Mouse (Mus musculus): Measurements from ENCODE around the gene Trpc6. TPM values are rescaled to one million over a fixed set of nuclear protein-coding genes. Genes with fewer than 3 reads are reported as not detected.
A peak's percentile ranks its signal among the peaks of the same experiment; 100 is the strongest.

The Trpc6 gene
- polyA plus RNA-seq (2012; ENCODE audit: insufficient read depth, insufficient read length, low replicate concordance, missing spikeins): not detected in 2 replicates

DNA sequence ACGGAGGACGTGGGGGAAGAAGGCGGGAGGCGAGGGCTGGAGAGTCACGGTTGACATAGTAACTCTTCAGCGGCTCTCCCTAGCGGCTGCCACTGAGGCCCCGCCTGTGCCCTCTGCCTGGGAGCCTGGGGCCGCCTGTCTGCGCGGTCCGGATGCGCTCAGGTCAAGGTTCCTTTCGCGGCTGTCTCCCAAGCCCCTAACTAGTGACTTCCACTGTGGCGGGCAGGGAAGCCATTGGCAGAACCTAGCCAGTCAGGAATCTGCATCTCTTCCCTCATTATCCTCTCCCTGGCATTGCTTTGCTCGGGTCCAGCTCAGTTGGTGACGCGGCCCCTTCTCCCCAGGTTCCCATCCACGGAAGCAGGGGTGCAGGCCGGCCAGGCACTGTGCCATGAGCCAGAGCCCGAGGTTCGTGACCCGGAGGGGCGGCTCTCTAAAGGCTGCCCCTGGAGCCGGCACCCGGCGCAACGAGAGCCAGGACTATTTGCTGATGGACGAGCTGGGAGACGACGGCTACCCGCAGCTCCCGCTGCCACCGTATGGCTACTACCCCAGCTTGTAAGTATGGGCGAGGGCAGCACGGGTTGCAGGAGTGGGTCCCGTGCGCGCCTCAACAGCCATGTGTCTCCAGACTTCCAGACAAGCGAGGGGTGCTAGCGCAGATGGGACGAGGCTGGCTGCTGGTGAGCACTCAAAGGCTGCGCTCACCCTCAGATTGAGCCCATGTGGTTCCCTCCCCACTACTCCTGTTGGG is at the start of gene Trpc6:
Gene Trpc6, plus strand, starts transcription at position 102 of the 754 bp plus-strand sequence.
- peaks cover 7% of the 10 kb centered on the region; the same call in 1 of the 2 replicates for H3K4me1 ChIP-seq (ENCODE audit: control insufficient read depth, insufficient read depth, low read length)
- no peak within 1 kb of the TSS for H3K27ac ChIP-seq (ENCODE audit: insufficient read depth, low read depth, low read length)
- TF ChIP-seq POLR2A (IDR thresholded peaks at IDR 0.05; ENCODE audit: insufficient read depth, low read depth, low read length): no peak
- no peak for TF ChIP-seq CTCF (IDR thresholded peaks at IDR 0.05; ENCODE audit: insufficient read depth, low read depth, low read length)
- peak within 1 kb of the TSS; percentile 50 for H3K4me3 ChIP-seq (ENCODE audit: insufficient read depth, low read depth, low read length)
- 1% methylated on average over 44 of the region's 44 CpGs for WGBS

DNA sequence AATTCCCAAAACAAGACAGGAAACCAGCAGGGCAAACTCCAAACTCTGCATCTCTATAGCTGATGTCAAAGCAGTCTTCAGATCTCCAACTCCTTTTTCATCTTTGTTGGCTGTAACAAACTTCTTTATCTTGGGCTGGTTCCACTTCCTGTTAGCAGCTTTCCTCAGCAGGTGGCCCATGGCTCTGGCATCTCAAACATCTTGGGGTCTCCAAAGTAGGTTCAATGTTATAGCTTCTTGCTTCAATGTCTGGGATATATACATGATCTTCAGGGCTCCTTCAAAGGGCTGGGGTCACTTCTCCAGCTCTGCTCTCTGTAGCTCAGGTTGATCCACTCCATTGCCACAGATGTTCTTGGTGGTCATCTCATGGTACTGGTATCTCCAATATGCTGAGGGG is 23.0 kb upstream of the Trpc6 start:
- no peak overlapping the region for H3K4me3 ChIP-seq (ENCODE audit: insufficient read depth, low read depth, low read length)
- H3K4me1 ChIP-seq (ENCODE audit: control insufficient read depth, insufficient read depth, low read length): no peaks in the 10 kb centered on the region
- TF ChIP-seq CTCF (IDR thresholded peaks at IDR 0.05; ENCODE audit: insufficient read depth, low read depth, low read length): no peak
- TF ChIP-seq POLR2A (IDR thresholded peaks at IDR 0.05; ENCODE audit: insufficient read depth, low read depth, low read length): no peak
- no peak overlapping the region for H3K27ac ChIP-seq (ENCODE audit: insufficient read depth, low read depth, low read length)

DNA sequence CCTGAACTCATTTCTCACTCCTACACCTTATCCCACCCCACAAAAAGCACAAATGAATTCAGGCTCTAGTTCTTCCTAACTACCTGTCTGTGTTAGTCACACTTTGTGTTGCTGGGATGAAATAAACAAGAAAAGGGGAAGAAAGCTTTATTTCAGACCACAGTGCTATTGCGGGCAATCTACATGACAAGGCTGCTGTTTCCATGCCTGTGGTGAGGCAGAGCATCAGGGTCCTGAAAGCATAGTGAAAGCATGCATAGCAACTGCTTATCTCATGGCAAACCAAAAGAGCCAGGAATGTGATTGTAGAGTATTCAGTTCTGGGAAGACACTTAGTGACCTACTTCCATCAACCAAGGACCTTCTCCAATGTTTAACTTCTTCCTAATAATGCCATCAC is 10.3 kb upstream of the Trpc6 start:
- Histone ChIP-seq H3K27ac (ENCODE audit: insufficient read depth, low read depth, low read length) (no peak overlapping the region), H3K4me1 (ENCODE audit: control insufficient read depth, insufficient read depth, low read length) (no peaks in the 10 kb centered on the region), H3K4me3 (ENCODE audit: insufficient read depth, low read depth, low read length) (no peak overlapping the region)
- 82% methylated on average over 1 of the region's 1 CpGs for WGBS
- TF ChIP-seq POLR2A (IDR thresholded peaks at IDR 0.05; ENCODE audit: insufficient read depth, low read depth, low read length) (no peak), CTCF (IDR thresholded peaks at IDR 0.05; ENCODE audit: insufficient read depth, low read depth, low read length) (no peak)

DNA sequence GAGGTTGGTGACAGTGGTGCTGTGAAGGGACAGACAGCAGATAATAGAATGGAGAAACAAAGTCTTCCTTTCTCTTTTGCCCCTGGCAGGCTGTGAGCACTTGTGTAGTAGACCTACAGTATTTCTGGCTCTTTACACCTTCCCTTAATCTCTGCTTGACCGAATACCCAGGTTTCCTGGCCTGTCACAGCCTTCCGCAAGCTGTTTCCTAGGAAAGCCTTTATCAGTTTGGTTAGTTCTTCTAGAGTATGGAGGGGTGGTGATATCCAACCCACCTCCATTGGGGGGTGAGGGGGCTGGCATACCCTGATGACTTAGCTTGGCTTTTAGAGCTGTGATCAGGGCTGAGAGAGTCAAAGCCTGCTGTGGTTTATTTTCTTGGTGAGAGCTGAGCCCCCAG is 1.3 kb downstream of the Trpc6 start:
- H3K27ac ChIP-seq (ENCODE audit: insufficient read depth, low read depth, low read length): no peak overlapping the region
- H3K4me3 ChIP-seq (ENCODE audit: insufficient read depth, low read depth, low read length): no peak overlapping the region
- 69% methylated on average over 2 of the region's 2 CpGs for WGBS
- peaks cover 7% of the 10 kb centered on the region; the same call in 1 of the 2 replicates for H3K4me1 ChIP-seq (ENCODE audit: control insufficient read depth, insufficient read depth, low read length)
- no peak for TF ChIP-seq CTCF (IDR thresholded peaks at IDR 0.05; ENCODE audit: insufficient read depth, low read depth, low read length)
- no peak for TF ChIP-seq POLR2A (IDR thresholded peaks at IDR 0.05; ENCODE audit: insufficient read depth, low read depth, low read length)

DNA sequence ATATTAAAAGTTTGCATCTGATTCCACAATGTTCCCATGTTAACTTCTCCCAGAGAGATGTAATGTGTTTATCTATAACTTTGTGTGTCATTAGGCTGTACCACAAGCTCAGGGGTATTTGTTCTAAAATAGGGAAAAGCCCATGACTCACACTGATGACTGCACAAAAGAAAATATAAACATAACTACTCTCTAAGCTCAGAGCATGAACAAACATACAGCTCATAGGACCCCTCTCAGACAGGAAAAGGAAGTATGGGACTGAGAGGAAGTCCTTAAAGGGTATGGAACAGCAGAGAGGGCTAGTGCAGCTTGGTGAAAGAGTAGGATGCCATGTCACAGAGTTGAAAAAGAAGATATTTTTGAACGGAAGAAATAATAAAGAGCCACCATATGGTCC is 14.6 kb downstream of the Trpc6 start:
- TF ChIP-seq POLR2A (IDR thresholded peaks at IDR 0.05; ENCODE audit: insufficient read depth, low read depth, low read length) (no peak), CTCF (IDR thresholded peaks at IDR 0.05; ENCODE audit: insufficient read depth, low read depth, low read length) (no peak)
- H3K4me1 ChIP-seq (ENCODE audit: control insufficient read depth, insufficient read depth, low read length): no peaks in the 10 kb centered on the region
- H3K27ac ChIP-seq (ENCODE audit: insufficient read depth, low read depth, low read length): no peak overlapping the region
- no peak overlapping the region for H3K4me3 ChIP-seq (ENCODE audit: insufficient read depth, low read depth, low read length)
- WGBS: 75% methylated on average over 1 of the region's 1 CpGs

DNA sequence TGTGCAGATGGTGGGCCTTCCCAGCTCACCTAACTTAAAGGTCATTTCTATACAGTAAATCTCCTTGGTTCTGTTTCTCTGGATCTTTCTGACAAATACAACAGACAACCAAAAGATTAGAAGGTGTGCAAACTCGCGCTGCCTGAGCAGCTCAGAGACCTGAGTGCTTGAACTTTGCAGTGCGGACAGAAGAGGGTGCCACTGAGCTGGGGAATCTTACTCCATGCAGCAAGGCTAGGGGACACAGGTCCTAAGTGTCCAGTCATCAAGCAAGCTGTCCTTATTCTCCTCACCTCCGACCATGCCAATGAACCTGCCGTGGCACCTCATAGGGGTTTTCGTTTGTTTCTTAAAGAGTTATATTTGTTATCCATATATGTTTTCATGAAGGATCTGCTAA is 48.7 kb downstream of the Trpc6 start:
- Histone ChIP-seq H3K27ac (ENCODE audit: insufficient read depth, low read depth, low read length) (no peak overlapping the region), H3K4me1 (ENCODE audit: control insufficient read depth, insufficient read depth, low read length) (no peaks in the 10 kb centered on the region), H3K4me3 (ENCODE audit: insufficient read depth, low read depth, low read length) (no peak overlapping the region)
- 62% methylated on average over 6 of the region's 6 CpGs for WGBS
- TF ChIP-seq CTCF (IDR thresholded peaks at IDR 0.05; ENCODE audit: insufficient read depth, low read depth, low read length) (no peak), POLR2A (IDR thresholded peaks at IDR 0.05; ENCODE audit: insufficient read depth, low read depth, low read length) (no peak)

DNA sequence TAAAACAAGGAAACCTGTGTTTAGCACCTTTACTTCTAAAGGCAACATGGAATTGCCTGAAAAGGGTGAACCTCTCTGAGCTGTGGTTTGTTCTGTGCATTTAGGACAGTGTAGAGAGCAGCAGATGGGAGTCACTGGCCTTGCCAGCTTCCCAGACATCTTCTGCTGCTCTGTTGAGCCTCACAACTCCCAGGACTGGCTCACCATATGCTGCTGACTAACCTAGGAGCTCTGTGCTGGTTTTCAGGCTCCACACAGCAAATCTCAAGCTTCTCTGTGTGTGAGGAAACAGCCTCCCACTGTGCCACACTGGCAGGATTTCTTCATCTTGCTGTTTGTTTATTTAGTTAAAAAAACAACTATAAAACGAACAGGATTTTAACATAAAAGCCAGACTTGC is 53.1 kb downstream of the Trpc6 start:
- Histone ChIP-seq H3K4me3 (ENCODE audit: insufficient read depth, low read depth, low read length) (no peak overlapping the region), H3K27ac (ENCODE audit: insufficient read depth, low read depth, low read length) (no peak overlapping the region), H3K4me1 (ENCODE audit: control insufficient read depth, insufficient read depth, low read length) (no peaks in the 10 kb centered on the region)
- 31% methylated on average over 1 of the region's 1 CpGs for WGBS
- TF ChIP-seq CTCF (IDR thresholded peaks at IDR 0.05; ENCODE audit: insufficient read depth, low read depth, low read length): no peak

DNA sequence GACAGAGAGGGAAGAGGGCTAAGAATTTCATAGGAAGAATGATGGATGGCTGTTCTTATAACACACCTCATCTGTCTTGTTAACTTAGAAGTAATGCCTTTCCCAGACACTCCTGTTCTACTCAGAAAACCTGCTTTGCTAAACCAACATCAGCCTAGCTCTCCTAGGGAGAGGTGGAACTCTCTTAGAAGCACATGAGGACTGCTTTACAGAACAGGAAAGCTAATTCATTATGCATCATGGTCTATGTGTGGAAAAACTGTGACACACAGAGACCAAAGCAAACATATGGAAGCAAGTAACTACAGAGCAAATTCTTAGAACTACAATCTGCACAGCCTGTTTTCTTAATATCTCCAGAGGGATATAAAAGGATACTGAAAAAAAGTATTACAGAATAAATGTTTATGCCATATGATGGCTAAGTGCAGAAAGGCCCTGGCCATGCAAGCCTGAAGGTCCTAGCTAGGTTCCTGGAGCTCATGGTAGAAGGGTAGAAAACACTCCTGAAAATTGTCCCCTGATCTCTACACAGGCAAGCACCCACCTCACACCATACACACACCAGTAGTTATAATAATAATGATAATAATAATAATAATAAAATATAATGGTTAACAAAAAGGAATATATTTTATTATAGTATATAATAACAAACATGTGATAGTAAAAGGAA is 63.0 kb downstream of the Trpc6 start:
- TF ChIP-seq POLR2A (IDR thresholded peaks at IDR 0.05; ENCODE audit: insufficient read depth, low read depth, low read length) (no peak), CTCF (IDR thresholded peaks at IDR 0.05; ENCODE audit: insufficient read depth, low read depth, low read length) (no peak)
- no peak overlapping the region for H3K4me3 ChIP-seq (ENCODE audit: insufficient read depth, low read depth, low read length)
- no peak overlapping the region for H3K27ac ChIP-seq (ENCODE audit: insufficient read depth, low read depth, low read length)
- H3K4me1 ChIP-seq (ENCODE audit: control insufficient read depth, insufficient read depth, low read length): no peaks in the 10 kb centered on the region

DNA sequence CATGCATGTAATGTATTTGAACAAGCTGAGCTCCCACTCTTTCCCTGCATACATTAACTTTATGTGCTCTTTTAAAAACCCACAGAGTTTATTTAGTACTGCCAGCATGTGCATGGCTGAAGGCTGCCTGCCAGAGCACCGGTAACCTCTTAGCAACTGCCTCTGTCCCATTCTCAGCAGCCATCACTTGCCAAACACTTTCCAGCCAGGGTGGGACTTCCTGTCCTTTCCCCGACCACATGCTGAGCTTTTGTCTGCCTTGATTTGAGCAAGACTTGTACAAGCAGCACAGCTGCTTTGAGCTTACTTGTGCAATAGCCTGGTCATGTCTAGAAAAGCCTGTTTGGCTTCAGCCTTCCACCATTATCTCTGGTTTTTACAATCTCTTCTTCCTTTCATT is 90.4 kb downstream of the Trpc6 start:
- 17% methylated on average over 2 of the region's 2 CpGs for WGBS
- Histone ChIP-seq H3K27ac (ENCODE audit: insufficient read depth, low read depth, low read length) (no peak overlapping the region), H3K4me1 (ENCODE audit: control insufficient read depth, insufficient read depth, low read length) (no peaks in the 10 kb centered on the region; the same call in 1 of the 2 replicates), H3K4me3 (ENCODE audit: insufficient read depth, low read depth, low read length) (no peak overlapping the region)
- TF ChIP-seq POLR2A (IDR thresholded peaks at IDR 0.05; ENCODE audit: insufficient read depth, low read depth, low read length) (no peak), CTCF (IDR thresholded peaks at IDR 0.05; ENCODE audit: insufficient read depth, low read depth, low read length) (no peak)
